Mouse (Mus musculus) bone marrow macrophage, adult 2 months (primary cell): ENCODE data around the gene Gm364. TPM values are rescaled to one million over a fixed set of nuclear protein-coding genes. Genes with fewer than 3 reads are reported as not detected.
A peak's percentile ranks its signal among the peaks of the same experiment; 100 is the strongest.

Source experiments
- H3K27ac ChIP-seq: 2 replicates; pipeline ENCODE4 v1.5.1; 2012; ENCODE audit warnings: low read depth, low read length; ENCODE audit not compliant: insufficient read depth
- H3K4me1 ChIP-seq: 2 replicates; pipeline ENCODE4 v1.6.1; 2012; ENCODE audit warnings: low read length; ENCODE audit not compliant: control insufficient read depth, insufficient read depth
- H3K4me3 ChIP-seq: 2 replicates; pipeline ENCODE4 v1.5.1; 2012; ENCODE audit warnings: mild to moderate bottlenecking, low read length, moderate library complexity; ENCODE audit not compliant: insufficient read depth
- CTCF ChIP-seq: IDR thresholded peaks from 2 replicates; pipeline ENCODE4 v1.5.1; 2012; ENCODE audit warnings: low read depth, mild to moderate bottlenecking, low read length, moderate library complexity
- POLR2A ChIP-seq: IDR thresholded peaks from 2 replicates; pipeline ENCODE4 v1.6.1; 2012; ENCODE audit warnings: mild to moderate bottlenecking, low read depth, low read length, borderline replicate concordance
- polyA plus RNA-seq: library from polyadenylated mRNA; stranded (reverse); fragments of >200 nt; gene quantifications from 2 replicates; pipeline ENCODE4 v1.2.4, GENCODE M21; 2012; ENCODE audit not compliant: missing spikeins, insufficient read depth, insufficient read length

Gene Gm364
- polyA plus RNA-seq, result not detected in 2 replicates

GRCm38 (mm10) chrX:57408769-57409168 is at the start of gene Gm364:
Gene Gm364 (plus strand): TSS chrX:57409154.
- H3K27ac ChIP-seq, result no peak within 1 kb of the TSS
- H3K4me3 ChIP-seq, result no peak within 1 kb of the TSS
- no peaks in the 10 kb centered on the region for H3K4me1 ChIP-seq
- TF ChIP-seq CTCF (no peak), POLR2A (no peak)

- H3K4me1 ChIP-seq, result peaks cover 5% of the 10 kb centered on the region; the same call in 1 of the 2 replicates
- H3K27ac ChIP-seq, result no peak overlapping the region
- no peak for TF ChIP-seq CTCF
- TF ChIP-seq POLR2A, result no peak
- H3K4me3 ChIP-seq, result no peak overlapping the region
These were observed 49.6 kb upstream of the Gm364 start for GRCm38 (mm10) chrX:57359316-57359715.

GRCm38 (mm10) chrX:57364891-57365569 is 43.9 kb upstream of the Gm364 start:
- no peak overlapping the region for H3K4me3 ChIP-seq
- TF ChIP-seq CTCF, result no peak
- TF ChIP-seq POLR2A, result no peak
- H3K27ac ChIP-seq, result no peak overlapping the region
- H3K4me1 ChIP-seq, result peaks cover 5% of the 10 kb centered on the region; the same call in 1 of the 2 replicates

GRCm38 (mm10) chrX:57372965-57373364 is 36.0 kb upstream of the Gm364 start:
- Histone ChIP-seq H3K4me1 (peaks cover 9% of the 10 kb centered on the region), H3K4me3 (no peak overlapping the region), H3K27ac (peak overlapping the region; percentile 40)
- TF ChIP-seq CTCF (no peak), POLR2A (no peak)

GRCm38 (mm10) chrX:57373543-57373942 is 35.4 kb upstream of the Gm364 start:
- peaks cover 9% of the 10 kb centered on the region for H3K4me1 ChIP-seq
- H3K4me3 ChIP-seq, result no peak overlapping the region
- no peak for TF ChIP-seq POLR2A
- TF ChIP-seq CTCF, result no peak
- peak overlapping the region; percentile 40 for H3K27ac ChIP-seq

GRCm38 (mm10) chrX:57374029-57374428 is 34.9 kb upstream of the Gm364 start:
- Histone ChIP-seq H3K4me3 (no peak overlapping the region), H3K4me1 (peaks cover 9% of the 10 kb centered on the region), H3K27ac (peak overlapping the region; percentile 40; the same call in 1 of the 2 replicates)
- TF ChIP-seq POLR2A (no peak), CTCF (no peak)

GRCm38 (mm10) chrX:57377096-57377495 is 31.9 kb upstream of the Gm364 start:
- Histone ChIP-seq H3K4me1 (peaks cover 9% of the 10 kb centered on the region), H3K27ac (no peak overlapping the region), H3K4me3 (no peak overlapping the region)
- TF ChIP-seq CTCF (no peak), POLR2A (no peak)

GRCm38 (mm10) chrX:57378579-57378978 is 30.4 kb upstream of the Gm364 start:
- Histone ChIP-seq H3K27ac (no peak overlapping the region), H3K4me3 (no peak overlapping the region), H3K4me1 (peaks cover 3% of the 10 kb centered on the region)
- no peak for TF ChIP-seq POLR2A
- no peak for TF ChIP-seq CTCF

- TF ChIP-seq POLR2A, result no peak
- TF ChIP-seq CTCF, result no peak
These were observed 28.0 kb upstream of the Gm364 start for GRCm38 (mm10) chrX:57380915-57381314.

GRCm38 (mm10) chrX:57392367-57393246 is 16.3 kb upstream of the Gm364 start, which contains the start of gene Rbmx:
Gene Rbmx (minus strand): TSS chrX:57393036.
- Histone ChIP-seq H3K27ac (peak within 1 kb of the TSS; percentile 94), H3K4me3 (peak within 1 kb of the TSS; percentile 92), H3K4me1 (peaks cover 8% of the 10 kb centered on the region)
- TF ChIP-seq POLR2A (no peak), CTCF (no peak)

More at GRCm38 (mm10) chrX:57380915-57381314, 28.0 kb upstream of the Gm364 start:
- no peak overlapping the region for H3K27ac ChIP-seq
- no peaks in the 10 kb centered on the region for H3K4me1 ChIP-seq
- no peak overlapping the region for H3K4me3 ChIP-seq

- Histone ChIP-seq H3K4me1 (peaks cover 8% of the 10 kb centered on the region), H3K4me3 (no peak overlapping the region), H3K27ac (no peak overlapping the region)
- TF ChIP-seq CTCF, result no peak
- TF ChIP-seq POLR2A, result no peak
These were observed 15.5 kb upstream of the Gm364 start for GRCm38 (mm10) chrX:57393412-57393811.
